Mouse (Mus musculus) forebrain, embryonic 11.5 days (tissue): ENCODE measurements at regions not wholly inside any gene's neighbourhood (a gene's known extent, or its start where the extent isn't known, plus 50 kb on each side); places are given as distances from the start of the nearest gene placed in this dataset.

Experiments
- ATAC-seq: fragments of 200-750 bp; cut with Nextera tagmentation; replicated peaks from 2 replicates; pipeline ENCODE4 v1.8.0; 2017; ENCODE audit warnings: moderate TSS enrichment; ENCODE audit not compliant: low FRiP score
- DNase-seq: peaks from one replicate; pipeline ENCODE4 v3.0.0-alpha.2; 2017; ENCODE audit warnings: low spot score
- H3K27ac ChIP-seq: fragments of 300-500 bp; sonication (generic); 2 replicates; pipeline ENCODE4 v1.5.1; 2014; ENCODE audit warnings: low read depth, low read length
- H3K27me3 ChIP-seq: fragments of 300-500 bp; sonication (generic); 2 replicates; pipeline ENCODE4 v1.6.1; 2014; ENCODE audit warnings: mild to moderate bottlenecking, low read length, mixed read lengths; ENCODE audit not compliant: control insufficient read depth, insufficient read depth
- H3K36me3 ChIP-seq: fragments of 300-500 bp; sonication (generic); 2 replicates; pipeline ENCODE4 v1.6.1; 2014; ENCODE audit warnings: mild to moderate bottlenecking, low read length, moderate library complexity, mixed read lengths; ENCODE audit not compliant: control insufficient read depth, insufficient read depth
- H3K4me1 ChIP-seq: fragments of 300-500 bp; sonication (generic); replicated peaks from 2 replicates; pipeline ENCODE4 v1.6.1; 2014; ENCODE audit warnings: low read length, mixed read lengths; ENCODE audit not compliant: control insufficient read depth, insufficient read depth
- H3K4me2 ChIP-seq: fragments of 300-500 bp; sonication (generic); 2 replicates; pipeline ENCODE4 v1.6.1; 2014; ENCODE audit warnings: low read depth, mild to moderate bottlenecking, low read length, moderate library complexity, mixed read lengths; ENCODE audit not compliant: severe bottlenecking
- H3K4me3 ChIP-seq: fragments of 300-500 bp; sonication (generic); 2 replicates; pipeline ENCODE4 v1.5.1; 2014; ENCODE audit warnings: low read depth, low read length
- H3K9ac ChIP-seq: fragments of 300-500 bp; sonication (generic); 2 replicates; pipeline ENCODE4 v1.6.1; 2014; ENCODE audit warnings: low read length
- H3K9me3 ChIP-seq: fragments of 300-500 bp; sonication (generic); 2 replicates; pipeline ENCODE4 v1.6.1; 2016; ENCODE audit warnings: low read length, mixed read lengths; ENCODE audit not compliant: control insufficient read depth
- WGBS: fragments of 180-500 bp; shearing (Covaris S2); extraction: QIAGEN DNeasy Blood & Tissue Kit; methylation state at CpG from one replicate; pipeline ENCODE4 v1.1.7; 2014; 5-methylcytosine and 5-hydroxymethylcytosine counted together

- 30% methylated on average over 3 of the region's 3 CpGs for WGBS
- ATAC-seq, result peak; percentile 63; the same call in 1 of the 2 replicates
- Histone ChIP-seq H3K4me1 (peaks cover 7% of the 10 kb centered on the region; the same call in 1 of the 2 replicates), H3K36me3 (no peaks in the 10 kb centered on the region), H3K4me2 (no peak overlapping the region), H3K27me3 (no peaks in the 10 kb centered on the region), H3K4me3 (no peak overlapping the region), H3K9ac (no peak overlapping the region), H3K9me3 (no peaks in the 10 kb centered on the region), H3K27ac (no peak overlapping the region)
- DNase-seq, result no peak
Observed at GRCm38 (mm10) chr4:106202554-106202953, 113.5 kb upstream of the Usp24 start.

GRCm38 (mm10) chr4:106205200-106205599 lies 110.8 kb upstream of the Usp24 start:
- 87% methylated on average over 2 of the region's 2 CpGs for WGBS
- ATAC-seq, result no peak

GRCm38 (mm10) chr4:106206023-106206422 lies 110.0 kb upstream of the Usp24 start:
- WGBS, result 45% methylated on average over 2 of the region's 2 CpGs
- no peak for ATAC-seq
- no peaks in the 10 kb centered on the region for H3K27me3 ChIP-seq
- no peak overlapping the region for H3K4me2 ChIP-seq
- DNase-seq, result no peak
- H3K9me3 ChIP-seq, result no peaks in the 10 kb centered on the region
- H3K4me1 ChIP-seq, result no peaks in the 10 kb centered on the region
- no peak overlapping the region for H3K9ac ChIP-seq
- no peak overlapping the region for H3K27ac ChIP-seq
- no peaks in the 10 kb centered on the region for H3K36me3 ChIP-seq
- no peak overlapping the region for H3K4me3 ChIP-seq

More at GRCm38 (mm10) chr4:106205200-106205599, 110.8 kb upstream of the Usp24 start:
- H3K27me3 ChIP-seq, result no peaks in the 10 kb centered on the region
- H3K9ac ChIP-seq, result no peak overlapping the region
- no peaks in the 10 kb centered on the region for H3K9me3 ChIP-seq
- no peak overlapping the region for H3K4me3 ChIP-seq
- DNase-seq, result no peak
- no peaks in the 10 kb centered on the region for H3K36me3 ChIP-seq
- H3K4me2 ChIP-seq, result no peak overlapping the region
- H3K4me1 ChIP-seq, result peaks cover 2% of the 10 kb centered on the region; the same call in 1 of the 2 replicates
- no peak overlapping the region for H3K27ac ChIP-seq

- Histone ChIP-seq H3K4me3 (no peak overlapping the region), H3K4me1 (no peaks in the 10 kb centered on the region), H3K9me3 (no peaks in the 10 kb centered on the region), H3K9ac (no peak overlapping the region), H3K27me3 (no peaks in the 10 kb centered on the region), H3K4me2 (no peak overlapping the region), H3K27ac (no peak overlapping the region), H3K36me3 (no peaks in the 10 kb centered on the region)
- 88% methylated on average over 11 of the region's 11 CpGs for WGBS
- DNase-seq (no peak), ATAC-seq (no peak)
Observed at GRCm38 (mm10) chr4:106209465-106209864, 106.5 kb upstream of the Usp24 start.

- Histone ChIP-seq H3K27me3 (no peaks in the 10 kb centered on the region), H3K27ac (no peak overlapping the region), H3K36me3 (no peaks in the 10 kb centered on the region), H3K9ac (no peak overlapping the region), H3K4me3 (no peak overlapping the region), H3K4me2 (no peak overlapping the region), H3K9me3 (no peaks in the 10 kb centered on the region), H3K4me1 (no peaks in the 10 kb centered on the region)
- no peak for ATAC-seq
- WGBS, result 100% methylated on average over 1 of the region's 1 CpGs
- no peak for DNase-seq
Observed at GRCm38 (mm10) chr4:106209975-106210374, 106.0 kb upstream of the Usp24 start.

GRCm38 (mm10) chr4:106214170-106214569 lies 101.8 kb upstream of the Usp24 start:
- H3K4me2 ChIP-seq, result no peak overlapping the region
- H3K9me3 ChIP-seq, result no peaks in the 10 kb centered on the region
- ATAC-seq (no peak), DNase-seq (no peak)
- H3K4me1 ChIP-seq, result no peaks in the 10 kb centered on the region
- no peak overlapping the region for H3K27ac ChIP-seq
- no peaks in the 10 kb centered on the region for H3K36me3 ChIP-seq
- whole genome bisulfite sequencing, result 86% methylated on average over 5 of the region's 5 CpGs
- no peak overlapping the region for H3K9ac ChIP-seq
- H3K27me3 ChIP-seq, result no peaks in the 10 kb centered on the region
- no peak overlapping the region for H3K4me3 ChIP-seq

- ATAC-seq, result no peak
- 86% methylated on average over 9 of the region's 9 CpGs for WGBS
- Histone ChIP-seq H3K4me3 (no peak overlapping the region), H3K9me3 (no peaks in the 10 kb centered on the region), H3K27me3 (no peaks in the 10 kb centered on the region), H3K4me2 (no peak overlapping the region), H3K9ac (no peak overlapping the region), H3K36me3 (no peaks in the 10 kb centered on the region), H3K27ac (no peak overlapping the region), H3K4me1 (no peaks in the 10 kb centered on the region)
- no peak for DNase-seq
Observed at GRCm38 (mm10) chr4:106220621-106221020, 95.4 kb upstream of the Usp24 start.

- ATAC-seq (0 out of 2 replicates have a peak, but pooled peaks have one; percentile 46), DNase-seq (peak; percentile 77)
- WGBS, result 51% methylated on average over 12 of the region's 12 CpGs
- H3K9me3 ChIP-seq, result no peaks in the 10 kb centered on the region
- no peak overlapping the region for H3K9ac ChIP-seq
- H3K27me3 ChIP-seq, result no peaks in the 10 kb centered on the region
- no peak overlapping the region for H3K27ac ChIP-seq
- H3K4me2 ChIP-seq, result no peak overlapping the region
- no peaks in the 10 kb centered on the region for H3K36me3 ChIP-seq
- no peak overlapping the region for H3K4me3 ChIP-seq
- H3K4me1 ChIP-seq, result no peaks in the 10 kb centered on the region
Observed at GRCm38 (mm10) chr4:106225184-106225862, 90.7 kb upstream of the Usp24 start.

GRCm38 (mm10) chr4:106227428-106227827 lies 88.6 kb upstream of the Usp24 start:
- no peak for DNase-seq
- 70% methylated on average over 8 of the region's 8 CpGs for WGBS

More at GRCm38 (mm10) chr4:106227428-106227827, 88.6 kb upstream of the Usp24 start:
- Histone ChIP-seq H3K4me1 (no peaks in the 10 kb centered on the region), H3K36me3 (no peaks in the 10 kb centered on the region), H3K9ac (no peak overlapping the region), H3K4me3 (no peak overlapping the region), H3K4me2 (no peak overlapping the region), H3K27ac (no peak overlapping the region), H3K27me3 (no peaks in the 10 kb centered on the region), H3K9me3 (no peaks in the 10 kb centered on the region)
- no peak for ATAC-seq
